Mouse (Mus musculus) c-Kit-positive CD71-positive TER-119-negative erythroid progenitor cells, embryonic 14.5 days (primary cell): Measurements from ENCODE around the gene A030005K14Rik.
A peak's percentile ranks its signal among the peaks of the same experiment; 100 is the strongest.

Experiments
- DNase-seq: peaks from one replicate; pipeline ENCODE4 v3.0.0-alpha.2; 2013; ENCODE audit warnings: low read depth

Gene A030005K14Rik

DNA sequence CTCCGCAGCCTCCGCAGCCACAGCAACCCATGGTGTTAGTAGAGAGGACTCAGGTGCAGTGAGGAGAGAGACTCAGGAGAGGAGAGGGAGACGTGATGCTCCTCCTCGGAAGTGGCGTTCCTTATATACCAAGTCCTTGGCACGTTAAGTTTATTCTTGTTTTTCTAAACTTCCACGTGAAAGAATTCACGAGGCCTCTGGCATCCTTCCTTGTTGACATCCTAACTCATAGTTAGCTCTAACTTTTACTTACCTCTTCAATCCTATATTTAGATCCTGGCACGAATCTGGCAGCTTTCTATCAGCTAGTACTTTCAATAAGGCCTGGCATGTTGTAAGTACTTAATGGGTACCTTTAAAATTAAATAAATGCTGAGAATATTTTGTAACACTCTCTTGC, at the start of gene A030005K14Rik:
TSS of gene A030005K14Rik (minus strand) at position 101 of the 400 bp plus-strand sequence.
- no peak for DNase-seq

DNA sequence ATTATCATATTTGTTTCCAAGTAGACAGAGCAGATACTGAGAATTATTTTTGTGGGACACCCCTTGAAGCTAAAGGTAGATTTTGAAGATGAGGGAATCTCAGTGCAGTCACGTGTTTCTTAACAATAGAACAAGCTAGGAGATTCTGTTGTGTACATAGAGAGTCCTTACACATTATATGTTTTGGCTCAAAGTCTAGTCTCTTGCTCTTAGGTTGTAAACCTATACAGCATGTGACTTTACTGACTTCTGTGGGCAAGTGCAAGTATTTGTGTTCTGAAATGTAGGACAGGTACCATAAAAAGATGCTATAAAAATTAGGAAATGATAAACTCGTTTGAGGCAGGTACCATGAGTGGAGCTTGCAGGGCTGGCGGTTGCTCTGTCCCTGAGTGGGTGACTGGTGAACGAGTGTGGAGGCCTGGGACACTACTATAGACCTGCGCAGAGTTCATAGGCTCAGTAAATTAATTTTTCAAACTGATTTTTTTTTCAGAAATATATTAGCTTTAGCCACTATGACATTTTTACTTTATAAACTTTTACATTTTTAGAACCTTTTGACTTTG, 48.3 kb upstream of the A030005K14Rik start:
- DNase-seq: no peak

DNA sequence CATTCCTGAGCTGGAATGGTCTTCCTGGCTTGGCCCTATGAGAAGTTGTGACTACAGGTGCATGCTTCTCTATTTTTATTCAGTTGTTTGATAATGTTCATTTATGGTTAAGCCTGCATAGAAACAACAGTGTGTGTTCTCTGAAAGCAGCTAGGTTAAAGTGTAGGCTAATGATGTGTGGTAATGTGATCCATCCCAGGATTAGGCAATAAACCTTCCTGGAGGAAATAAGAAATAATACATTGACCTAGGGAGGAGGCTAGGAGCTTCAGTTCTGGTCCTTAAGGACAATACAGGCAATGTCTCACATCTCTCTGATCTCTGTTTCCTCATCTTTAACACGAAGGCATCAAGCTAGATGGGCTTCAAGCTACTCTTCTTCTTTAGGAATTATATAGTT, 46.3 kb upstream of the A030005K14Rik start:
- DNase-seq: no peak

DNA sequence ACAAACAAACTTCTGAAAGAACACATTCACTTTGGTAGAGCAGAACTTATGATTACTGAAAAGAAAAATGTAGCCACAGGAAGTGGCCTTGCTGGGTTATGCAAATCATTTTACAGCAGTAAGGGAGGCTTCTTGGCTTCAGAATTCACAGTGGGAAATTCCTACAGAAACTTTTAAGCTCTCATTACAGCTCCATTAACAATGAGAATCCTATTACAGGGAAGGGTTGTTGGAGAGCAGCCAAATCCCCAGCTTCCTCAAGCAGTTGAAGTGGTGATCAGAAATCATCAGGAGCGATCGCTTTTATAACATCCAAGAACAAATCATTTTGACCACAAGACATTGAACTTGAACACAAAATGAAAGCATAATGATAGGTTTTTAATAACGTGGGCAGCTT, 42.7 kb upstream of the A030005K14Rik start:
- no peak for DNase-seq

DNA sequence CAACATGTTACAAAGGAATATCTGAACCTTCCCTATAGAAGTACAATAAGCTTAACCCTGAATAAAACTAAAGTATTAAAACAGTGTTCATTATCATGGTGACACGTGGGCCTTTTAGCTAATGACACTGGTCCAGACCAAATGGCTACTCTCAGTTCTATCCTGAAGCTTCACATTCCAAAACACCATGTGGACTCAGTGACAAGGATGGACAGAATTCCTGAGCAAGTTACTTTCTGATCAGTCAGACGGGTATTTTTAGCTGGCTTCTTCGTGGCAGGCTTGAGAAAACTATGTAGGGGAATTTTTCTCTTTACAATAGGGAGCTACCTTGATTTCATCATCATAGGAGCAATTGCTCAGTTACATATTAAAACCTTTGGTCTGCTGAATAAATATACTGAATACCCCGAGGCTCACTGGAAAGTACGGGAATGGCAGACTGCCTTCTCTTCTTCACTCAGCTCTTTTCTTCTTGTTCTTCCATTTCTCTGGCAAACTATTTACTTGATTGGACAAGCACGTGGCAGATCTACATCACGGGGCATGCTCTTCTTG, 40.5 kb upstream of the A030005K14Rik start:
- no peak for DNase-seq

DNA sequence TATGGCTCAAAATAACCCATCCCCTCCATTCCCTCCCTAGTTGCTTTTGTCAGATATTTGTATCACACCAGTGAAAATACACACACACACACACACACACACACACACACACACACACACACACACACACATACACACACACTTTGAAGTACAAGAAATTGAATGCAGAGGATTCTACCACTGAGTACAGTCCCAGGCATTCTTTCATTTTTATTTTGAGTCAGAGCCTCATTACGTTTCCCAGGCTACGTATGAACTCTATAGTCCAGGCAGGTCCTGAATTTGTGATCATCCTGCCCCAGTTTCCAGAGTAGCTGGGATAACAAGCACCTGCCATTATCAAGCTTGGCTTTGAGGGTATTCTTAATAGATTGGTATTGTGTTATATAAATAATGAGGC, 40.0 kb upstream of the A030005K14Rik start:
- no peak for DNase-seq

DNA sequence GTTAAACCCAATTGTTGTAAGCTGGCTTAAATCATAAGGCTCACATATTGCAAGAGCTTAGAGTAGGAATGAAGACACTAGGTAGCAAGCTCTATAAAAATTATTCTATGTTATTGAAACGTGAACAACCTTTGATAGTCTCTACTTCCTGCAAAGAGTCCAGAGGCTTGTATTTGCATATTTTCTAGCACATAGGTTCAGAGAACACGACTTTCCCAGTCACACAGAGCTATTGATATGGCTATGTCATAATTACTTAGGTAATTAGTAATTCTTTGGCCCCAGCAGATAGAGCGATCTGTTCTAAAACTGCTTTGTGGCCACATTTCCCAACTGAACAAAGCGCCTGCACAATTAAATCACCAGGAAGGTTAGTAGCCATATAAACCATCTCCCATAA, 37.8 kb upstream of the A030005K14Rik start:
- no peak for DNase-seq

DNA sequence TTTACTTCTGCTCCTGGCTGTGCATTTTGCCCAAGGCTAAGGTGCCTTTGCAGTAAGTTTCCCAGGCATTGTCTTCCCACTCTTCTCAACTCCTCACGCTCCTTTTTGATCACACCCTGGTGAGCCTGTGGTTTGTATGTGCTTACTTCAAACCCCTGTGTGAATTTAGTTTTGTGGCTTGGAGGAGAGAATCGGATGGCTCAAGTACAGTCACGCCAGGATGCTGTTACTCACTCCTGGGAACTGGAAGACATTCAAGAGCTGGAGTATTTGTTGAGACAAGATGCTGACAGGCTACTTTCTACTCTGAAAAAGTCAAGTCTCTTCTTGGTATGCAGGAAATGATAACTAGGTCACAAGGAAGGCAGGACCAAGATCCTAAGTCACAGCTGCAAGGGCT, 32.1 kb upstream of the A030005K14Rik start:
- DNase-seq: no peak

DNA sequence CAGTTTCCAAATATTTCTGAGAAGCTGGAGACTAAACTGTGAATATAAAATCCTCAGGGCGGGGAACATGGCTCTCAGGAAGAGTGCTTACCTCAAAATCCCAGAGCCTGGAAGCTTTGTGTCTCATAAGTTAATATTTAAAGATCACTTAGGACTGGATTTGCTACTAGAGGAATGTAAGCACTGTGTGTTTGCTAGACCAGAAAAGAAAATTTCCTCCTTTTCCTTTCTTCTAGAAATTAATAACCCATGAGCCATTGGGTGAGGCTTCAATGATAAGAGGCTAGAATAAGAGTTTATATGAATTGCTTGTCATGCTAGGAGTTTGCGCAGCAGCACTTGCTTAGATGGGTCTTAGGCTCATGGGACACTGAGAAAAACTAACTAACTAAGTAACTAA, 25.6 kb upstream of the A030005K14Rik start:
- no peak for DNase-seq

DNA sequence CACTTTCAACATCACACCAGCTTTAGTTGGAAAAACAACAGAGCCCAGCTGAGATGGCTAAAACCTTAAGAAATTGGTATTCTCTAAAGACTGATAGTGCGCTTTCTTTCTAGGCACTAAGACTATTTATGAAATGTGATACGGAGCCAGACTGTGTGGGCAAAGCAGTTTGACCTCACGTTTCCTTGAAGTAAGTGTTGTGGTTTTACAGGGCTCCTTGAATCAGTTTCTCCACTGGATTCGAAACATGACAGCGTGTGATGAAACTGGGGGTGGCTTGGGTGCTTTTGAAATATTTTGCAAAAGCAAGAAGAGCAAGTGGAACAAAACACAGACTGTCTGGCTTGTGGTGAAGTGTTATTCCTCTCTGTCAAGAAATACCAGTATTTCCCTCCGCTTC, 17.8 kb upstream of the A030005K14Rik start:
- DNase-seq: no peak

DNA sequence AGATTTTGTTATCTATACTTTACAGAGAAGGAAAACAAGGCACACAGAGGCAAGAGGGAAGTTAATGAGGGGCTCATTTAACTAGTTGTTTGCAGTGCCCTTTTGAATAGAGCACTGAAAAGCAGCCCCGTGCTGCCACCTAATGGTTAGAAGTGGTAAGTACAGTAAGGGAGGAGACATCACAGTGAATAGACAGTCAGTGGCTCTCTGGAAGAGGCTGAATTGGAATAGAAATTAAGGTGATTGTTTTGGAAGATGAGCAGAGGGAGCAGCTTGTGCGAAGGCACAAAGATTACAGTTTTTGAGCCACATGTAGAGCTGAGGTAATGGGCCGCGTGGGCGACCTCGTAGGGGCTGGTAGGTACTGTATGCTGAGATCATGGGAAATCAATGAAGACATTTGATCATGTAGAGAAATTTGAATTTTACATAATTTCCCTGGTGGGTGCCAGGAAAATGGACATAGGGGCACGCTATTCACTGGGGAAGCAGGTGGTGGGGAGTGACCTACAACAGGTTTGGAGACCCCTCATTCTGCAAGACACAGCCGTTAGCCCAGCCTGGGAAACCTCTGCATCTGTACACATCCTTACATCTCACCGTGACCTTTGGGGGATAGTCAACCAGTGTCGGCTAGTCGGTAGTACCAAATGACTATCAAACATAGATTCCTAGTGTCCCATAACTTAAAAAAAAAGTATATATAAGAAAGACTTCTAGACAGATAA, 17.2 kb upstream of the A030005K14Rik start:
- DNase-seq: peak; percentile 32

DNA sequence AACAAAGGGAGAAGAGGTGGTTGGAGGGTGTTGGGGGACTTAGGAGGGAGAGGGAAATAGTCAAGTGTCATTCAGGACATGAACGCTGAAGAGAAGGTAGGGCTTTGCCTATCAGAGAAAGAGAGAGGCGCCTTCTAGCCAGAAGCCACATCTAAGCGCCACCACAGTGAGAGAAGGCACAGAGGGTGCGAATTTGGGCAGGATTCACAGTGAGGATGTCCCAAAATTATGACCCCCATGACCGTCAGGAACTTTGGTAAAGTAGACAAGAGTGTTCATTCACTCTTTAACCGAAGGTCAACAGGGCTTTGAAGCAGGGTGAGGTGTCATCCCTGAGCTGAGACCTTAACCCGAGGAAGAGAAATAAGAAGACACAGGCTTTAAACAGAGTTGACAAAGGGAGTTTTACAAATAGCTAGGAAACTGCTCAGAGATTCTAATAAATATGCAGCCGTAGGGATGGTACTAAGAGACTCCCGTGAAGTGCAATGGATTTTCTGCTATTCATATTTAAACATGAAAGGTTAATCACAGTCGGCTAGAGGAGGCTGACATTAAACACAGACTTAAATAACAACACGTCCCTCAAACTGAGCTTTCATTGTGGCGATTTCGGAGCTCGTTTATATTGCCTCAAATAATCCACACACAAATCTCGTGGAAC, 16.5 kb upstream of the A030005K14Rik start:
- DNase-seq: no peak

DNA sequence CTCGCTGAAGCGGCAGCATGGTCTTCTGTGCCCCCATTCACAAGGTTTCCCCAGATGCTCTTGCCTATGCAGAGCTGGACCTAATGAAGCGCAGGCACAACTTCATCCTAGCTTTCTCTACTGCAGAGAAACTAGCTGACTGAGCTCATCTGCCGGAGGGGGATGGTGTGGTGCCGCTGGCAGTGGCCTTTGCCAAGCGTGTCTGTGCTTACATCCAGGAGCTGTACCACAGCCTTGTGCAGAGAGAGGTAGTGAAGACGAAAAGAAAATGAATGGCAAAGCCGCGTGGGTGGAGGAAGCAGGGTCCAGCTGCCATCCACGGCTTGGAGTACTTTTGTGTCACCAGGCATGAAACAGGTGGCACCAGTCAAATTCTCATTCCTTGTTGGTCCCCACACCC, 8.0 kb upstream of the A030005K14Rik start:
- DNase-seq: no peak

DNA sequence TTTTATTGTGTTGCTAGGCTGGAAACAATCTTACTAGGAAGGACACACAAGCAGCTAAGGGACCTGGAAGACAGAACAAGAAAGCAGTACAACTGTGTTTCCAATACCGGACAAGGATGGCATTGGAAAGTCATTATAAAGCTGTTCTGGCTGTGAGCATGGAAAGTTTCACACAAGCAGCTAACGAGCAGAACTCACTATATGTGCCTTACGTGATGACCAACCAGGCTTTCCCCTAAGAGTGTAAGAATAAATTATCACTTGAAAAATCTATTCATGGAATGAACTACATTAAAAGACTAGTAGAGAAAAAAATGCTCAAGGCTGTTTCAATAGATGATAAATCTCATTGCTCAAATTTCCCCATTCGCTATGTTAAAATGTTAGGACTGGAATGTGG, 7.4 kb upstream of the A030005K14Rik start:
- DNase-seq: no peak

DNA sequence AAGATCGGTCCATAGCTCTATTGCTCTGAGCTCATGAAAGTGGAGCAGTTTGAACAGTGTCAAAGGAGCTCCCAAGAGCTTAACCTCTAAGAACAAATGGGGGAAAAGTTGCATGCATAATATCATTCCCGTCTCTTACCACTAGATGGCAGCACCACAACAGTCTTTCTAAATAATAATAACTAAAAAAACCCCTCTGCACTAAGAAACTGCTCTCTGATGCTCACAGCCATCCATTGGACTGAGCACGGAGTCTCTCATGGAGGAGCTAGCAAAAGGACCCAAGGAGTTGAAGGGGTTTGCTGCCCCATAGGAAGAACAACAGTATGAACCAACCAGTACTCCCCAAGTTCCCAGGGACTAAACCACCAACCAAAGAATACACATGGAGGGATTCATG, 5.7 kb upstream of the A030005K14Rik start:
- DNase-seq: peak; percentile 15

DNA sequence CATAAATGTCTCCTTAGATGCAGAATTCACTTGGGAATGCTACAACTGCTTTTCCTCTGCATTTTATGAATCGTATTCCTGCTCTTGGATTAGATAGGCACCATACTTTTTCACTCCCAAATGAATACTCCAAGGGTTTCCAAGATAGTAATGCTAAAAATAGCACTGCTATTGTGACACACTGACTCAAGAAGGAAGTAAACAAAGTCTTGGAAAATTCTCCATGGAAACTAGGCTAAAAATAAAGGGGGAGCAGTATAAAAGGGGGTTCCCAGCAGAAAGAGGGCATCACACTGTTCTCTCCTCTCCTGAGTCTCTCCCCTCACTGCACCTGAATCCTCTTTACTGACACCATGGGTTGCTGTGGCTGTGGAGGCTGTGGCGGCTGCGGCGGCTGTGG, 1.5 kb upstream of the A030005K14Rik start, which contains the start of gene Krtap28-13:
TSS of gene Krtap28-13 (plus strand) at position 288 of the 400 bp plus-strand sequence.
- DNase-seq: no peak

DNA sequence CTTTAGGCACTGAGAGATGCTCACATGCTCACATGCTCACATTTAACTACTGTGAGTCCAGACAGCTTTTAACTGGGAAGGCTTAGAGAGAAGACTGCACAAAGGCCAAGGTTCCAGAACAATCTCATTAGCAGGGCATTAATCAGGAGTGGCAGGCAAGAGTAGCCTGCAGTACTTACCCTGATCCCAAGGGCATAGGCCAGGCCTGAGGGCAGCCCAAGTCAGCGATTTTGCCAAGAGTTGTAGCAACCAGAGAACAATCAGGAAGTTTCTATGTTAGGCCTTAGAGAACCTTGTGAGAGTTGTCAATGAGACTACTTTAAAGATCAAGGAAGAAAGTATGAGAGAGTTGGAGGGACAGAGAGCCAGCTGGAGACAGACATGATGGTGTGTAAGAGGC, 697 bp downstream of the A030005K14Rik start:
- DNase-seq: no peak

DNA sequence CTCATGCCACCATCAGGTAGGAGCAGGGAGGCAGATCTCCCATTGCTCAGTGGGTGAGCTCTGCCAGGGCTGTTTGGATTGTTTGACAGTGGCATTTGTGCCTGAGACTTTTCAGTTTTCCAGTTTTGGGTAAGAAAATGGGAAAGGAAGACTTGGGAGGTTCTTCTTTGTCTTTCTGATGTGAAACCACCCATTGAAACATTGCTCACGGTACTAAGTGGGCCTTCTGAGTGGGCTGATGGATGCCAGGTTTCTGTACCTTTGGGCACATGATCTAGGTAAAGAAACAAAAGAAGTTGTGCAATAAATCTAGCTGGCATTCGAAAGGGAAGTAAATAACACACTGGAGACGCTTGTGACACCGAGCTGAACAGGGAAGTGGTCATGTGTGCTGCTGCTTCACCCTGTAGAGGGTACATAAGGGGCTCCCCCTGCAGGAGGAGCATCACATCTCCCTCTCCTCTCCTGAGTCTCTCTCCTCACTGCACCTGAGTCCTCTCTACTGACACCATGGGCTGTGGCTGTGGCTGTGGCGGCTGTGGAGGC, 14.2 kb downstream of the A030005K14Rik start, which contains the start of gene Gm47969:
TSS of gene Gm47969 (plus strand) at position 51 of the 546 bp plus-strand sequence.
- no peak for DNase-seq

DNA sequence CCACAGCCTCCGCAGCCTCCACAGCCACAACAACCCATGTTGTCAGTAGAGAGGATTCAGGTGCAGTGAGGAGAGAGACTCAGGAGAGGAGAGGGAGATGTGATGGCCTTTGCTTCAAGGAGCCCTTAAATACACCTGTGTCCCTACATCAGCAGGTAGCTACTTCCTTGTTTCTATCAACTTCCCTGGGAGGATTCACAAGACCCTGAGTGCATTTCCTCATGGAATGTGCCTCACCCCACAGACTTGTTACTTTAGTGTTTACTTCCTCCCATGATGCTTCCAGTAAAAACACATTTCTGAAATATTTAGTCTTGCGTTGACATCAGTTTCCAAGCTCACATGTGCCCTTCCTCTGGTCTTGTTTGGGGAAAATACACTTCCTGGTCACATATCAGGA, 16.8 kb downstream of the A030005K14Rik start, which contains the start of gene Krtap28-10:
TSS of gene Krtap28-10 (minus strand) at position 101 of the 400 bp plus-strand sequence.
- DNase-seq: no peak

DNA sequence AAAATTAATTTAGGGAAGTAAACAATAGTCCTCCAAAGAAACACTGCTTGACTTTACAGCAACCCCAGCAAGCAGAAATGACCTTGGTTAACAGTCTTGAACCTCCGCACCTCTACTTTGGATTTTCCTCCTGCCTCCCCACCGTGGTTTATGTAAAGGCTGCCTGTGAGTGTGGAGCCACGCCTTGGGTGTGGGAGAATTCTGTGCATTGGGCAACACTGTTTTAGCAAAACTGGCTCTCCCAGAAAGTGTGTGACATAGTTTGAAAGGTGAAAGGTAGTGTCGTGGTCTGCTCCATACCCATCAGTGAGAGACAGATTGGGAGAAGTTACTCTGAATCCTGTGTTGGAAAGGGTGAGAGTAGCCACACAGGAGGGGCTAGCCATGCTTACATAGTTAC, 20.1 kb downstream of the A030005K14Rik start:
- no peak for DNase-seq

DNA sequence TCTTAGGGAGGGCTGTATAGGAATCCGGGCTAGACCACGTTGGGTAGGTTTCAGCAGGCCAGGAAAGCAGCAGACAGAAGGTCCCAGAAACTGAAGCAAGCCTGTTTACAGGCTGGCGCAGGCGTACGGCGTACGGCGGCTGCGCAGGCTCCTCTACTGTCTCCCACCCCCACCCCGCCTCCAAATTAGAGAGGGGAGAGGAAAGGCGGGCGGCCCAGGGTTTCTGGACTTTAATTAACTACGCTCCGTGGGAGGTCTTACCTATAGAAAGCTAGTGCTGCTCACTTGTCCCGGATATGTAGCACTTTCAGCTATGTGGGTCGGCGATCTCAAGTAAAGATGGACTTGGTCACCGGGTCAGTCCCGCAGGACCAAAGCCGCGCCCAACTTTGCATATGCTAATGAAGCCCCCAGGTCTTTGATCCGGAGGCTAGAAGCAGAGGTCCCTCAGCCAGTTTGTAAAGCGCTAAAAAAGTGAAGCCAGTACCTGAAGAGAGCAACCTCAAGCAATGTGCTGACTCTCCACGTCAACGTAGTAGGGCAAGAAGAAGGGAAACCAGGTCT, 21.0 kb downstream of the A030005K14Rik start, which contains the start of gene Slc19a3:
TSS of gene Slc19a3 (minus strand) at position 340 of the 564 bp plus-strand sequence.
- no peak for DNase-seq
